Mouse (Mus musculus) kidney, postnatal 0 days (tissue): Measurements from ENCODE around the gene Myo1h. TPM values are rescaled to one million over a fixed set of nuclear protein-coding genes. Genes with fewer than 3 reads are reported as not detected.

Experiments
- ATAC-seq: fragments of 200-750 bp; cut with Nextera tagmentation; replicated peaks from 2 replicates; pipeline ENCODE4 v1.8.0; 2017; ENCODE audit warnings: low read depth, moderate number of reproducible peaks, moderate TSS enrichment, moderate library complexity; ENCODE audit not compliant: low FRiP score
- DNase-seq: peaks from one replicate; pipeline ENCODE4 v3.0.0-alpha.2; 2016; ENCODE audit warnings: low spot score
- H3K27ac ChIP-seq: fragments of 300-500 bp; sonication (generic); 2 replicates; pipeline ENCODE4 v1.5.1; 2014; ENCODE audit warnings: mild to moderate bottlenecking
- H3K27me3 ChIP-seq: fragments of 300-500 bp; sonication (generic); 2 replicates; pipeline ENCODE4 v1.6.1; 2014; ENCODE audit warnings: low read length, mixed read lengths; ENCODE audit not compliant: insufficient read depth
- H3K36me3 ChIP-seq: fragments of 300-500 bp; sonication (generic); 2 replicates; pipeline ENCODE4 v1.6.1; 2014; ENCODE audit warnings: low read length, mixed read lengths; ENCODE audit not compliant: insufficient read depth
- H3K4me1 ChIP-seq: fragments of 300-500 bp; sonication (generic); replicated peaks from 2 replicates; pipeline ENCODE4 v1.6.1; 2014; ENCODE audit warnings: antibody characterized with exemption, low read length, mixed read lengths; ENCODE audit not compliant: insufficient read depth
- H3K4me2 ChIP-seq: fragments of 300-500 bp; sonication (generic); 2 replicates; pipeline ENCODE4 v1.6.1; 2014; ENCODE audit warnings: mild to moderate bottlenecking, low read length, moderate library complexity, mixed read lengths
- H3K4me3 ChIP-seq: fragments of 300-500 bp; sonication (generic); replicated peaks from 2 replicates; pipeline ENCODE4 v1.5.1; 2014; ENCODE audit warnings: low read depth, low read length
- H3K9ac ChIP-seq: fragments of 300-500 bp; sonication (generic); 2 replicates; pipeline ENCODE4 v1.6.1; 2014; ENCODE audit warnings: low read depth, low read length
- H3K9me3 ChIP-seq: fragments of 300-500 bp; sonication (generic); replicated peaks from 2 replicates; pipeline ENCODE4 v1.6.1; 2016; ENCODE audit warnings: low read length, inconsistent platforms, mixed read lengths
- CTCF ChIP-seq: IDR thresholded peaks from 2 replicates; pipeline ENCODE4 v1.5.1; 2016; ENCODE audit warnings: antibody characterized with exemption, low read depth, mild to moderate bottlenecking, moderate library complexity
- WGBS: fragments of 180-500 bp; shearing (Covaris S2); extraction: QIAGEN DNeasy Blood & Tissue Kit; methylation state at CpG from one replicate; pipeline ENCODE4 v1.1.7; 2014; 5-methylcytosine and 5-hydroxymethylcytosine counted together
- polyA plus RNA-seq: library from polyadenylated mRNA; unstranded; fragments of >200 nt; fragmentation: Nextera tagmentation; extraction: Ambion mirVana; gene quantifications from 2 replicates; pipeline ENCODE4 v1.2.1, GENCODE M21; 2015

Myo1h gene
- polyA plus RNA-seq, 1 experiment from 2014 or later: 1.4 TPM

DNA sequence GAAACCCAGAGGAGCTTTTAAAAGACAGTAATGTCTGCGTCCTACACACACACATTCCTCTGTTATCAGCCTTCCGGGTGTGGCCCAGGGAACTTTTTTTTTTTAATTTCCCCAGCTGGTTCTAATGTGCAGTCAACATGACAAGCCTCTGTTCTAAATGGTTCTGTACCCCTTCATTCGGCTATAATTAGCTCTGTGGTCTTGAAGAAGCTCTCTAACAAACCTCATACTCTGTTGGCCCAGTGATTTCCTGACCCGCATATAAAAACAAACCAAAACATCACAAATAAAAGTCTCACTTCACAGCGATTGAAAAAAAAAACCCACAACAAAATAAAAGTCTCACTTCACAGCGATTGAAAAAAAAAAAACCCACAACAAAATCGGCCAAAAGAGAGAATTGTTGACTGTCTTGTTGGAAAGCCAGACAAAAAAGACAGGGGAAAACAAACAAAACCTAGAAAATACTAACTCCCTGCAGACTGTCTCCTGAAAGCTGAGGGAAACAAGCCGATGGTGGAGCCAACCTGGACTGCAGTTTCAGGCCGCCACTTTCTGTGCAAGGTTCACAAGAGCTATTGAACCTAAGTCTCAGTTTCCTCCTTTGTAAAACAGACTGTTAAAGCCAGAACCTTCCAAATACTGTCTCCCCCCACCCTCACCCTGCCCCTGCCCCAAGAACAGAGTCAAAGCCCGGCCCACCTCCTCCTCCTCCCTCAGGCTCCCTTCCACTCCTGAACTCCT, 89.4 kb downstream of the Myo1h start:
- TF ChIP-seq CTCF: no peak
- H3K4me3 ChIP-seq: peak overlapping the region; percentile 54
- no peak for ATAC-seq
- peak overlapping the region; percentile 79 for H3K4me2 ChIP-seq
- DNase-seq: peak; percentile 89
- WGBS: 33% methylated on average over 10 of the region's 10 CpGs
- H3K9me3 ChIP-seq: no peaks in the 10 kb centered on the region
- H3K4me1 ChIP-seq: peaks cover 28% of the 10 kb centered on the region
- no peaks in the 10 kb centered on the region for H3K27me3 ChIP-seq
- H3K36me3 ChIP-seq: peaks cover 14% of the 10 kb centered on the region; the same call in 1 of the 2 replicates
- peak overlapping the region; percentile 86 for H3K27ac ChIP-seq
- H3K9ac ChIP-seq: peak overlapping the region; percentile 84; the same call in 1 of the 2 replicates

GRCm38 (mm10) chr5:114378936-114379335, 90.0 kb downstream of the Myo1h start:
- 62% methylated on average over 6 of the region's 6 CpGs for WGBS
- Histone ChIP-seq H3K4me2 (peak overlapping the region; percentile 79), H3K4me1 (peaks cover 27% of the 10 kb centered on the region), H3K9me3 (no peaks in the 10 kb centered on the region), H3K36me3 (peaks cover 9% of the 10 kb centered on the region; the same call in 1 of the 2 replicates), H3K27me3 (no peaks in the 10 kb centered on the region), H3K27ac (peak overlapping the region; percentile 86), H3K9ac (peak overlapping the region; percentile 84), H3K4me3 (peak overlapping the region; percentile 54)
- TF ChIP-seq CTCF: no peak
- ATAC-seq (no peak), DNase-seq (no peak)

DNA sequence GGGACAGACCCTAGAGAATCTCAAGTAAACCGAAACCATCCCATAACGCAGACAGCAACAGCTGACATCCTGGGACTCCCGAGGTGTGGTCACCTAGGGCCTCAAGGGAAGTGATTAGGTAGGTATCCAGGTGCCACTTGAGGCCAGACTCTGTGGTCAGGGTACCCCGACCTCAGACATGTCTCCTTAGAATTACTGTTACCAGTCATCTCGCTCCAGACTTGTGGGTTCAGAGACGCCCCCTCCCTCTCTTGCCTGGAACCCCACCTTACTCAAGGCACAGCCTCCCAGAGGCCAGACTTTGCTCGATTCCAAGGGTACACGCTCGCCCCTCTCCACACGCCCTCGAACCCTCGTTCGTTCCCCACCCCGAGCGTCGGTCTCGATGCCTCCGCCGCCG, 90.8 kb downstream of the Myo1h start:
- peaks cover 27% of the 10 kb centered on the region for H3K4me1 ChIP-seq
- 2% methylated on average over 20 of the region's 20 CpGs for WGBS
- no peak for TF ChIP-seq CTCF
- H3K4me2 ChIP-seq: peak overlapping the region; percentile 79
- H3K27ac ChIP-seq: peak overlapping the region; percentile 86
- peak; percentile 39 for DNase-seq
- peak; percentile 22 for ATAC-seq
- H3K4me3 ChIP-seq: peak overlapping the region; percentile 54
- H3K9ac ChIP-seq: peak overlapping the region; percentile 84
- H3K27me3 ChIP-seq: no peaks in the 10 kb centered on the region
- H3K9me3 ChIP-seq: no peaks in the 10 kb centered on the region
- H3K36me3 ChIP-seq: 0 out of 2 replicates have a peak, but pooled peaks cover 4% of the 10 kb centered on the region

DNA sequence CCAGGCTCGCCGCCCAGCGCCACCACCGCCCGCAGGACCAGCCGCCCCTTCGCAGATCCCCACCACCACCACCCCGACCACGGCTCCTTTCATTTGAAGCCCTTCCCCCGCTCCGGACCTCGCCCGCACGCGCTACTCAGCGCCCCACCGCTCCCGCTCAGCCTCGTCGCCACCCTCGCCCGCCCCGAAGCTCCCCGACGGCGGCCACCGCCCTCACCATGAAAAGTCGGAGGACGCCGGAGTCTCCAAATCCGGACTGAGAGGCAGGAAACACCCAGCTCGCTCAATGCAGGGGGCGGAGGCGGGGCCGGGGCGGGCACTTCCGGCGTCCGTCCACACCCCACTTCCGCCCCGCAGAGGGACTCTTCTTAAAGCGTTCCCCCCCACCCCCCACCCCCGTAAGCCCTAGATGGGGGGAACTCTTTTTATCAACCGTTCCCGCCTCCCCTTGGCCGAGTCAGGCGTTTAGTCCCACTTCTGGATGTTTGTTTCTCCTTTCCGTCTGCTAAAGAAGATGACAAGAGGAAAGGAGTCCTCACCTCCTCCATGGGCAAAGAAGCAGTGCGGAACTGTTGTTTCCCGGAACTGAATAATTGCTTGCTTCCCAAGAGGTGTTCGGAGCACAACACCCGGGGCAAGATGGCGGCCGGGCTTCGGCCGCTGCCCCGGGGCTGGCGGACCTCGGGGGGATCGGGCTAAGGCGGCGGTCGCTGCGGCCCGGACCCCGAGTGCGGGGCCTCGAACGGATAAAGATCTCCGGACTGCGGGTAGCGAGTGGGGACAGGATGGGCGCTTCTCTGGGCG, 91.4 kb downstream of the Myo1h start, which contains the start of the genes Kctd10 and Ube3b:
Kctd10 (minus strand) TSS at position 300 of the 804 bp plus-strand sequence.
Ube3b (plus strand) TSS at position 399 of the 804 bp plus-strand sequence.
- WGBS: under 1% methylated on average over 74 of the region's 74 CpGs
- peak within 1 kb of the TSS; percentile 79 for H3K4me2 ChIP-seq

DNA sequence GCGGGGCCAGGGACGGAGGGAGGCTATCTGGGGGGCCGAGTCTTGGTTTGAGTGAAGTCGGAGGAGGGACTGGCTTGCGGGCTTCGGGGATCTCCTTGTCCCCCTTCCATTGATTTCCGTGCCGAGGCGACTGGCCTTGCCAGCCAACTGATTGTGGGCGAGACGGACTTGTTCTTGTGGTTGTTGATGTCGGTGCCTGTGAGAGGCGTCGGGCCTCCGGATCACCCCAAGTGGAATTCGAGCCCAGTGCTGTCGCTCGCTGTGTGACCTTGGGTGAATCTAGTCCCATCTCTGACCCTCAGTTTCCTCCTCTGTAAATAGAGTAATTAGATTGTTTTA, 92.0 kb downstream of the Myo1h start:
- under 1% methylated on average over 18 of the region's 18 CpGs for WGBS
- ATAC-seq (peak; percentile 33; the same call in 1 of the 2 replicates), DNase-seq (no peak)

More for the DNA sequence above, 91.4 kb downstream of the Myo1h start, which contains the start of the genes Kctd10 and Ube3b:
- Histone ChIP-seq H3K36me3 (peaks cover 6% of the 10 kb centered on the region; the same call in 1 of the 2 replicates), H3K9ac (peak within 1 kb of the TSS; percentile 84), H3K9me3 (no peaks in the 10 kb centered on the region), H3K4me1 (peaks cover 27% of the 10 kb centered on the region), H3K27me3 (no peaks in the 10 kb centered on the region), H3K4me3 (peak within 1 kb of the TSS; percentile 54), H3K27ac (peak within 1 kb of the TSS; percentile 86)
- peak; percentile 92 for ATAC-seq
- peak; percentile 95 for DNase-seq
- 0 out of 2 replicates have a peak, but pooled peaks have one; percentile 8 for TF ChIP-seq CTCF

More for the DNA sequence above, 92.0 kb downstream of the Myo1h start:
- H3K4me3 ChIP-seq: peak overlapping the region; percentile 54
- no peaks in the 10 kb centered on the region for H3K27me3 ChIP-seq
- H3K4me1 ChIP-seq: peaks cover 27% of the 10 kb centered on the region
- no peaks in the 10 kb centered on the region for H3K9me3 ChIP-seq
- TF ChIP-seq CTCF: no peak
- H3K36me3 ChIP-seq: peaks cover 6% of the 10 kb centered on the region; the same call in 1 of the 2 replicates
- peak overlapping the region; percentile 86 for H3K27ac ChIP-seq
- H3K4me2 ChIP-seq: peak overlapping the region; percentile 79
- peak overlapping the region; percentile 84 for H3K9ac ChIP-seq
